Mouse (Mus musculus) urinary bladder, adult 2 months (tissue): ENCODE measurements at regions not wholly inside any gene's neighbourhood (a gene's known extent, or its start where the extent isn't known, plus 50 kb on each side); places are given as distances from the start of the nearest gene placed in this dataset.

Experiments used
- DNase-seq: peaks from one replicate; pipeline ENCODE4 v3.0.0; 2022; ENCODE audit warnings: low spot score

GRCm38 (mm10) chr6:39283761-39284415 lies 77.3 kb upstream of the Kdm7a start:
- no peak for DNase-seq

- no peak for DNase-seq
Observed at GRCm38 (mm10) chr6:39278317-39278716, 71.7 kb upstream of the Kdm7a start.

DNA sequence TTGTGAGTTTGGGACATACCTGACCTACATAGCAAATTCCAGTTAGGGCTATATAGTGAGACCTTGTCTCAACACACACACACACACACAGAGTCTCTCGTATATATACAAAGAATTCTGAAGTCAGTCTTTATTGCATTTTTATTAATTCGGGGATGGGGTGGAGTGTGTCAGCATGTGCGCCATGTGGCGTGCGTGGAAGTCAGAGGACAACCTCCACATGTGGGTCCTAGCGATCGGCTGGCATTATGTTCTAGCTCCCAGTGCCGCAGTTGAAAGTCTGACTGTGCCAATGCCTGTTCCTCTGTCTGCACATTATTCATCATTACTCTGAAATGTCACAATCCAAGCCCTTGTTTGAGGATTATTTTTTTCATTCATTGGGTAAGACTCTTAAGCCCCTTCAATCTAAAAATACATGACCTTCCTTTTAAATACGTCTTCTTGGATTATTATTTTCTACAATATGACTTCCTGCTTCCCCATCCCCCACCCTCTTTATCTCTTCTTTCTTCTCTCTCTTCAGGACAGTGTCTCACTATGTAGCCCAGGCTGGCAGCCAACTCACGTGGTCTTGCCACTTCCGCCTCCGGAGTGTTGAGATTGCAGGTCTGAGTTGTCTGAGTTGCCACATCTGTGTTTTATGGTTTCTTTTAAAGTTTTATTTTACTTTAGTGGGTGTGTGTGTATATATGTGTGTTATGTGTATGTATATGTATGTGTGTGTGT lies 68.3 kb upstream of the Kdm7a start:
- DNase-seq: no peak

DNA sequence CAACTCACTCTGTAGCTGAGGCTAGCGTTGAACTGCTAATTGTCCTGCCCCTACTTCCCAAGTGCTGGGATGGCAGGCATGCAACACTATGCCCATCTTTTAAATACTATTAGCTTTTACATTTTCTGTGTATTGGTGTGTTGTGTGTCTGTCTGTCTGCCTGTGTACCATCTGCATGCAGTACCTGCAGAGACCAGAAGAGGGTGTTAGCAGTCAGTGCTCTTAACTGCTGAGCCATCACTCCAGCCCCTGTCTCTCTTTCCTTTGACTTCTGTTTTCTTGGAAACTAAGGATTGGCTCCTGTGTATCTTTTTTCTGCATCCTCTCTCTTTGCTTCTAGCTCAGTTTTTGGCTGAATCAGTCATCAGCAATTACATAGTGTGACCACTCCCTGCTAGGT lies 66.8 kb upstream of the Kdm7a start:
- DNase-seq: no peak

DNA sequence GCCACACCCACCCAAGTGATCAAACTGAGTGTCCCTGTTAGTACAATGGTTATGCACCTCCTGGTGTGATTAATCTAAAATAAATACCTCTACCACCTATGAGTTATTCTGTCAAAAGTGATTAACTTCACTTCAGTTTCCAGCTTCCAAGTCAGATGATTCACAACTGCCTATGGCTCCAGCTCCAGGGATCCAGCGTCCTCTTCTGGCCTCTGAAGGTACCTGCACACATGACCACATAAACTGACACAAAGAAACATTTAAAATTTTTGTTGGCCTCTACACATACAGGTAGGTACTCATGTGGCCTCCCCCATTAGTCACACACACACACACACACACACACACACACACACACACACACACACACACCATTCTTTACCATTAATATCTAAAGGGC lies 63.9 kb upstream of the Kdm7a start:
- no peak for DNase-seq

DNA sequence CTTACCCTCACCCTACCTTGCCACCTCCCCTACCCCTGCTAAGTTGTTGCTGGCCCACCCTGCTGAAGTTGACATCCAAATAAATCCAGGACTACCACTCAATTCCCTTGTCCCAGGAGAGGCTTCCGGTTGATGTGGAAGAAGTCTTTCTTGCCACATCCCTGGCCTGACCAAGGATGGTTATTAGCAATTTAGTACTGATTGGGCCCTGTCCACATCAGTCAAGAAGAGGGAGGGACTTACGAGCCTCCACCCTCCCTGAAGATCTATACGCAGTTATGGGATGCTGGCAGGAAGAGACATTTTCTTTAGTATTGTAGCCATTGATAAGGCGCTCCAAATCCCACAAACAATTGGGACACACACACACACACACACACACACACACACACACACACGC lies 63.1 kb upstream of the Kdm7a start:
- no peak for DNase-seq

- DNase-seq: no peak
Observed at GRCm38 (mm10) chr6:39268647-39269428, 62.2 kb upstream of the Kdm7a start.

GRCm38 (mm10) chr6:39264722-39265121 lies 58.1 kb upstream of the Kdm7a start:
- no peak for DNase-seq

DNA sequence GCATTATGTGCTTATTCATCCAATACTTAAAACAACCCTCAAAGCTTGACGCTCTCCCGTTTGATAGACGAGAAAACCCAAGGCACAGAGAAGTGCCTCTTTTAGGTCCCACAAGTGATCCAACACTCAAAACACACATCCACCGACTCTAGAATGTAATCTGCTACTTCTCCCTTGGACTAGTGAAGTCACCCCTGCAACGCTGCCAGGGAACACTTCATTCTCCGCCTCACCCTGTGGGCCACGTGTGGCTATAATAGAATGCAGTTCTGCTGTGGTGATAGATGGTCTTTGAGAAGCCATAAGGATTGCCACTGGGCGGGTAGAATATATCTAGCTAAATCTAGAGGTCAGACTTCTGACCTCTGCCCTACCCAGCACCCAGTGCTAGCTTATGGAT lies 57.0 kb upstream of the Kdm7a start:
- no peak for DNase-seq

GRCm38 (mm10) chr6:39261951-39262350 lies 55.4 kb upstream of the Kdm7a start:
- no peak for DNase-seq

- DNase-seq: no peak
Observed at GRCm38 (mm10) chr6:39260480-39260879, 53.9 kb upstream of the Kdm7a start.

DNA sequence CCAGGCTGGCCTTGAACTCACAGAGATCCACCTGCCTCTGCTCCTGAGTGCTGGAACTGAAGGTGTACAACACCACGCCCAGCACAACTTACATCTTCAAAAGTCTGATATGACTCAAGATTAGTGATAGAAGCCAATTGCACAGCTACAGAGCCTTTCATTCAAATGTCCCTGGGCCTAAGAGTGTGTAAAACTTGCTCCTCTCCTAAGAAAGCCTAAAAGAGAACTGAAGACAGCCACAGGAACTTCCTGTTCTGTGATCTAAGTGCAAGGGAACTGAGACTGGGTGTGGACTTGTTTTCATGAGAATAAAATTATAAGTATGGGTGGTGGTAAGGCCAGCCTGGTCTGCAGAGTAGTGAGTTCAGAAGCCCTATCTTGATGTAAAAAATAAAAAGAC lies 52.5 kb upstream of the Kdm7a start:
- no peak for DNase-seq

DNA sequence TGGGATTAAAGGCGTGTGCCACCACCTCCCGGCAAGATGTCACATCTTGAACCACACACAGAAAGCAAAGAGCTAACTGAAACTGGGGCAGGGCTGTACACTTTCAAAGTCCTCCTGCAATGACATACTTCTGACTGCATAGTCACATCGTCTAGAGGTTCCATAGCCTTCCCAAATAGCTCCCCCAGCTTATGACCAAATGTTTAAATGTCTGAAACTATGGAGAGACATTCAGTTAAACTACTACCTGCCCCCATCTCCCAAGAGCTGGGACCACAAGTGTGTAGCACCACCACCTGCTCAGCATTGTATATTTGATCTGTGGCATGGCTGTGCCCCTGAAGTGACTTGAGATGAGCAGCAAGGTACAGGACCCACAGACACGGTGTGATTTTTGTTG lies 52.1 kb upstream of the Kdm7a start:
- no peak for DNase-seq

DNA sequence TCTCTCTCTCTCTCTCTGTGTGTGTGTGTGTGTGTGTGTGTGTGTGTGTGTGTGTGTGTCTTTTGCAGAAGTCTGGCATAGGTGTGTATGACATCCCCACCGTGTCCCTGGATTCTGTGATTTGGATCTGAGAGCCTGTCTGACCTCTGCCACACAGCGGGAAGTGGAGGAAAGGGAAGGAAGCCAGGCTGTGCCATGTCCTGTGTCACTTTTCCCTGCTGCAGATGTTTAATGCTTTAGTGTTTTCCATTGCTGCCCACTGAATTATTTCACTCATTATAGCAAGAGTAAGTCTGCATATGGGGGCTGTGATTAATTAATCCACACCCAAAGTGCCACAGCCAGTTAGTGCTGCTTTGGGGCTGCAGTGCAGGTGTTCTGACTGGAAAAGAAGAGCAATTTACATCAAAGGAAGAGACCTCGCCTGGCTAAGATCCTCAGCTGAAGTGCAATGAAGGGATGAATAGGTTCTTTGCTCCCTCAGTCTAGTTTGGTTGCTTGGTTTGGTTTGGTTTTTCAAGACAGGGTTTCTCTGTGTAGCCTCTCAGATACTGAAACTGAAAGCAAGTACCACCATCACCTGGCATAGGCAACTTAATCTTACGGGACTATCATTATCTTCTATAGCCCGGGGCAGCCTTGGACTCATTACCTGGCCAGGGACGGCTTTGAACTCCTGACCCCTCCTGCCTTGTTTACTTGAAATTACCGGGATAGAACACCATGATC lies 51.2 kb upstream of the Kdm7a start:
- no peak for DNase-seq

GRCm38 (mm10) chr6:39257111-39257571 lies 50.6 kb upstream of the Kdm7a start:
- DNase-seq: no peak

GRCm38 (mm10) chr6:39256304-39257103 lies 49.9 kb upstream of the Kdm7a start:
- DNase-seq: peak; percentile 39
